In the genomic region with DNA sequence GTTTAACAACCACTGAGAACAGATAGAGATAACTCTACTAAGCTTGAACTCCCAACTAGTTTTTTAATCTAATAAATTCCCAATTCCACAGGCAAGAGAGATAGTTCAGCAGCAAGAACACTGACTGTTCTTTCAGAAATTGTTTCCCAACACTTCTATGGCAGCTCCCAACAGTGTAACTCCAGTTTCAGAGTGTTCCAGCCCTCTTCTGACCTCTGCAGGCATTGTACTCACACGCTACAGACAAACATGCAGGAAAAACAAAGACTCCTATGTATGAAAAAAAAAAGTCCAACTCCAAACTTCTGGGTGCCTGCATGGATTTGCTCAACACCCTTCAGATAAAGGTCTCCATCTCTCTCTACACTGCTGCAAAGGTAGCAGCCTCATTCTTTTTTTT, we compare ENCODE assay signal across 10 mouse cellular contexts. TPM values are rescaled to one million over a fixed set of nuclear protein-coding genes. Genes with fewer than 3 reads are reported as not detected.
DNase-seq lines count a peak whose midpoint lies in the region; ATAC-seq and TF ChIP-seq lines count a peak whose summit lies in the region.
"Had no signal": no experiment of that assay in that cellular context is flagged by ENCODE, and none has a peak within 500 bp of the region (broad histone marks: within the 10 kb centered on the region; RNA-seq: fewer than 3 reads in every experiment).

No protein-coding gene starts in this region.

- H3K9me3 ChIP-seq in neural tube, embryonic 11.5 days (ENCODE audit: control insufficient read depth, low read length): no peaks in the 10 kb centered on the region
- no peaks in the 10 kb centered on the region for H3K9me3 ChIP-seq in limb, embryonic 14.5 days (ENCODE audit: control insufficient read depth, low read length)
- H3K9me3 ChIP-seq in stomach, embryonic 16.5 days (replicated peaks; ENCODE audit: control insufficient read depth, low read length): no peaks in the 10 kb centered on the region

- H3K36me3 ChIP-seq in neural tube, embryonic 11.5 days (ENCODE audit: control insufficient read depth, insufficient read depth, low read length): peaks cover 11% of the 10 kb centered on the region
- H3K36me3 ChIP-seq in limb, embryonic 14.5 days (ENCODE audit: control insufficient read depth, insufficient read depth, low read length): peaks cover 53% of the 10 kb centered on the region
- H3K36me3 ChIP-seq in stomach, embryonic 16.5 days (ENCODE audit: control insufficient read depth, insufficient read depth, low read length): peaks cover 13% of the 10 kb centered on the region

- no peak overlapping the region for H3K9ac ChIP-seq in neural tube, embryonic 11.5 days (ENCODE audit: low read length)
- H3K9ac ChIP-seq in limb, embryonic 14.5 days (ENCODE audit: low read depth, low read length, severe bottlenecking): peak overlapping the region; percentile 36; the same call in 1 of the 2 replicates
- H3K9ac ChIP-seq in stomach, embryonic 16.5 days (ENCODE audit: low read length): peak overlapping the region; percentile 46

- no peak for DNase-seq in gastrocnemius, adult 2 months
- no peak for DNase-seq in gastrocnemius, postnatal 4 days (ENCODE audit: low spot score in 2 of 2)
- DNase-seq in neural tube, embryonic 11.5 days (ENCODE audit: low spot score): no peak
- no peak for DNase-seq in neural tube, embryonic 10.5 days (ENCODE audit: extremely low spot score, low spot score)
- no peak for DNase-seq in limb, embryonic 14.5 days (ENCODE audit: low spot score)
- no peak for DNase-seq in embryo, embryonic 11 days
- DNase-seq in adrenal gland, postnatal 10 days: no peak
- DNase-seq: adrenal gland, adult 2 months; kidney, postnatal 25 days had no signal

- WGBS in neural tube, embryonic 11.5 days: 63% methylated on average over 1 of the region's 1 CpGs
- 37% methylated on average over 1 of the region's 1 CpGs for WGBS in limb, embryonic 14.5 days
- 28% methylated on average over 1 of the region's 1 CpGs for WGBS in stomach, embryonic 16.5 days

- TF ChIP-seq CTCF in gastrocnemius, adult 2 months (IDR thresholded peaks at IDR 0.05): no peak

- ATAC-seq in neural tube, embryonic 11.5 days (ENCODE audit: insufficient read depth, low FRiP score, low TSS enrichment): no peak
- ATAC-seq in limb, embryonic 14.5 days (ENCODE audit: low FRiP score, low read depth): no peak
- no peak for ATAC-seq in stomach, embryonic 16.5 days (ENCODE audit: insufficient read depth, low FRiP score)

- peak overlapping the region; percentile 68 for H3K4me2 ChIP-seq in neural tube, embryonic 11.5 days (ENCODE audit: low read depth)
- peak overlapping the region; percentile 63 for H3K4me2 ChIP-seq in limb, embryonic 14.5 days (replicated peaks; ENCODE audit: low read depth, low read length, severe bottlenecking)
- peak overlapping the region; percentile 78 for H3K4me2 ChIP-seq in stomach, embryonic 16.5 days (ENCODE audit: low read depth, low read length)

- H3K4me3 ChIP-seq in gastrocnemius, adult 2 months: peak overlapping the region; percentile 82; the same call in 1 of the 2 replicates
- H3K4me3 ChIP-seq in neural tube, embryonic 11.5 days (ENCODE audit: low read depth, low read length): peak overlapping the region; percentile 96; the same call in 1 of the 2 replicates
- H3K4me3 ChIP-seq in limb, embryonic 14.5 days (replicated peaks; ENCODE audit: low read length): peak overlapping the region; percentile 96
- peak overlapping the region; percentile 95 for H3K4me3 ChIP-seq in stomach, embryonic 16.5 days (replicated peaks; ENCODE audit: low read length)

- no peak overlapping the region for H3K27ac ChIP-seq in gastrocnemius, adult 2 months
- H3K27ac ChIP-seq in neural tube, embryonic 11.5 days (ENCODE audit: low read depth, low read length): no peak overlapping the region
- no peak overlapping the region for H3K27ac ChIP-seq in limb, embryonic 14.5 days (replicated peaks; ENCODE audit: low read depth, low read length)
- no peak overlapping the region for H3K27ac ChIP-seq in stomach, embryonic 16.5 days (ENCODE audit: low read length)

- H3K4me1 ChIP-seq in neural tube, embryonic 11.5 days (ENCODE audit: control insufficient read depth, insufficient read depth, low read length): peaks cover 17% of the 10 kb centered on the region
- H3K4me1 ChIP-seq in limb, embryonic 14.5 days (ENCODE audit: control insufficient read depth, insufficient read depth, low read length): peaks cover 22% of the 10 kb centered on the region
- peaks cover 27% of the 10 kb centered on the region for H3K4me1 ChIP-seq in stomach, embryonic 16.5 days (ENCODE audit: control insufficient read depth, insufficient read depth, low read length)

- H3K27me3 ChIP-seq in neural tube, embryonic 11.5 days (ENCODE audit: control insufficient read depth, insufficient read depth, low read length): no peaks in the 10 kb centered on the region
- H3K27me3 ChIP-seq in limb, embryonic 14.5 days (ENCODE audit: control insufficient read depth, insufficient read depth, low read length): no peaks in the 10 kb centered on the region
- H3K27me3 ChIP-seq in stomach, embryonic 16.5 days (ENCODE audit: control insufficient read depth, insufficient read depth, low read length): no peaks in the 10 kb centered on the region

- TF ChIP-seq POLR2A in limb, embryonic 14.5 days (IDR thresholded peaks at IDR 0.05; ENCODE audit: borderline replicate concordance, extremely low read depth, insufficient read depth, insufficient read length): no peak

- intact Hi-C loops in gastrocnemius, adult 2 months (cut with DNase I): loop anchor here (5.0 kb wide), 1 partner anchor 141 kb away; no protein-coding TSS in a partner anchor

RNA-seq across cellular contexts. Expression of a gene that starts 2.3 kb away (rescaled TPM):
- 10 to 100 TPM; 38.5 to 46.9 TPM for total RNA-seq in gastrocnemius, adult 2 months (2021)
- total RNA-seq in gastrocnemius, postnatal 4 days (2021): 100 to 1,000 TPM; 166 to 179 TPM
- polyA plus RNA-seq in neural tube, embryonic 11.5 days (2014; fragmentation: Nextera tagmentation; extraction: Ambion mirVana): 483 and 511 TPM in 2 replicates
- polyA plus RNA-seq in limb, embryonic 14.5 days (2012; rRNA removed): 112 and 128 TPM in 2 replicates
- 331 and 346 TPM in 2 replicates for polyA plus RNA-seq in limb, embryonic 14.5 days (2014; fragmentation: Nextera tagmentation; extraction: Ambion mirVana)
- 287 and 291 TPM in 2 replicates for polyA plus RNA-seq in stomach, embryonic 16.5 days (2015; fragmentation: Nextera tagmentation; extraction: Ambion mirVana)
- 100 to 1,000 TPM; 142 to 146 TPM for total RNA-seq in adrenal gland, postnatal 10 days (2021)

RNA-seq across cellular contexts. Expression of a gene that starts 2.6 kb away (rescaled TPM):
- 10 to 100 TPM; 24.8 to 28.9 TPM for total RNA-seq in gastrocnemius, adult 2 months (2021)
- 10 to 100 TPM; 28.2 to 28.8 TPM for total RNA-seq in gastrocnemius, postnatal 4 days (2021)
- 36.7 and 42.4 TPM in 2 replicates for polyA plus RNA-seq in neural tube, embryonic 11.5 days (2014; fragmentation: Nextera tagmentation; extraction: Ambion mirVana)
- 26.4 and 36.6 TPM in 2 replicates for polyA plus RNA-seq in limb, embryonic 14.5 days (2012; rRNA removed)
- polyA plus RNA-seq in limb, embryonic 14.5 days (2014; fragmentation: Nextera tagmentation; extraction: Ambion mirVana): 44.4 TPM in 2 replicates
- polyA plus RNA-seq in stomach, embryonic 16.5 days (2015; fragmentation: Nextera tagmentation; extraction: Ambion mirVana): 44.4 and 46.6 TPM in 2 replicates
- total RNA-seq in adrenal gland, postnatal 10 days (2021): 10 to 100 TPM; 41.1 to 41.5 TPM

RNA-seq across cellular contexts. Expression of a gene that starts 45.1 kb away (rescaled TPM):
- 1 to 10 TPM in 1 of 2 experiments, under 1 TPM in 1; 0.61 to 1.3 TPM for total RNA-seq in gastrocnemius, adult 2 months (2021)
- 1 to 10 TPM; 6.7 to 7.5 TPM for total RNA-seq in gastrocnemius, postnatal 4 days (2021)
- polyA plus RNA-seq in neural tube, embryonic 11.5 days (2014; fragmentation: Nextera tagmentation; extraction: Ambion mirVana): 6.7 and 7.4 TPM in 2 replicates
- polyA plus RNA-seq in limb, embryonic 14.5 days (2012; rRNA removed): 16.2 and 16.8 TPM in 2 replicates
- polyA plus RNA-seq in limb, embryonic 14.5 days (2014; fragmentation: Nextera tagmentation; extraction: Ambion mirVana): 5.6 and 7.1 TPM in 2 replicates
- polyA plus RNA-seq in stomach, embryonic 16.5 days (2015; fragmentation: Nextera tagmentation; extraction: Ambion mirVana): 17.4 and 19.2 TPM in 2 replicates
- total RNA-seq in adrenal gland, postnatal 10 days (2021): 10 to 100 TPM; 10.1 to 10.7 TPM

RNA-seq across cellular contexts. Expression of a gene that starts 45.4 kb away (rescaled TPM):
- total RNA-seq in gastrocnemius, adult 2 months (2021): 10 to 100 TPM; 39.9 to 46.5 TPM
- 10 to 100 TPM; 77.8 to 78.7 TPM for total RNA-seq in gastrocnemius, postnatal 4 days (2021)
- 1.3 and 1.6 TPM in 2 replicates for polyA plus RNA-seq in neural tube, embryonic 11.5 days (2014; fragmentation: Nextera tagmentation; extraction: Ambion mirVana)
- 3.9 and 5.3 TPM in 2 replicates for polyA plus RNA-seq in limb, embryonic 14.5 days (2012; rRNA removed)
- polyA plus RNA-seq in limb, embryonic 14.5 days (2014; fragmentation: Nextera tagmentation; extraction: Ambion mirVana): 4.6 and 6.1 TPM in 2 replicates
- polyA plus RNA-seq in stomach, embryonic 16.5 days (2015; fragmentation: Nextera tagmentation; extraction: Ambion mirVana): 3.0 and 3.9 TPM in 2 replicates
- 1 to 10 TPM; 4.2 to 7.4 TPM for total RNA-seq in adrenal gland, postnatal 10 days (2021)
